Mouse (Mus musculus) limb, embryonic 14.5 days (tissue): Measurements from ENCODE around the gene Rnf216. TPM values are rescaled to one million over a fixed set of nuclear protein-coding genes. Genes with fewer than 3 reads are reported as not detected.

Experiments used
- ATAC-seq: fragments of 200-750 bp; cut with Nextera tagmentation; 2 replicates; pipeline ENCODE4 v1.8.0; 2017; ENCODE audit warnings: low read depth, moderate number of reproducible peaks, moderate TSS enrichment; ENCODE audit not compliant: low FRiP score
- DNase-seq: peaks from one replicate; pipeline ENCODE4 v3.0.0-alpha.2; 2015; ENCODE audit warnings: low spot score
- H3K27ac ChIP-seq: fragments of 300-500 bp; sonication (generic); replicated peaks from 2 replicates; pipeline ENCODE4 v1.5.1; 2014; ENCODE audit warnings: low read depth, mild to moderate bottlenecking, low read length, moderate library complexity, mixed read lengths
- H3K27me3 ChIP-seq: fragments of 300-500 bp; sonication (generic); 2 replicates; pipeline ENCODE4 v1.6.1; 2014; ENCODE audit warnings: low read length, mixed read lengths; ENCODE audit not compliant: control insufficient read depth, insufficient read depth
- H3K36me3 ChIP-seq: fragments of 300-500 bp; sonication (generic); 2 replicates; pipeline ENCODE4 v1.6.1; 2014; ENCODE audit warnings: mild to moderate bottlenecking, low read length, moderate library complexity, mixed read lengths; ENCODE audit not compliant: control insufficient read depth, insufficient read depth
- H3K4me1 ChIP-seq: fragments of 300-500 bp; sonication (generic); 2 replicates; pipeline ENCODE4 v1.6.1; 2014; ENCODE audit warnings: antibody characterized with exemption, low read length, mixed read lengths; ENCODE audit not compliant: control insufficient read depth, insufficient read depth
- H3K4me2 ChIP-seq: fragments of 300-500 bp; sonication (generic); replicated peaks from 2 replicates; pipeline ENCODE4 v1.6.1; 2014; ENCODE audit warnings: low read depth, mild to moderate bottlenecking, low read length, moderate library complexity; ENCODE audit not compliant: severe bottlenecking
- H3K4me3 ChIP-seq: fragments of 300-500 bp; sonication (generic); replicated peaks from 2 replicates; pipeline ENCODE4 v1.5.1; 2014; ENCODE audit warnings: low read length
- H3K9ac ChIP-seq: fragments of 300-500 bp; sonication (generic); 2 replicates; pipeline ENCODE4 v1.6.1; 2014; ENCODE audit warnings: mild to moderate bottlenecking, low read depth, low read length, moderate library complexity; ENCODE audit not compliant: severe bottlenecking
- H3K9me3 ChIP-seq: fragments of 300-500 bp; sonication (generic); 2 replicates; pipeline ENCODE4 v1.6.1; 2016; ENCODE audit warnings: low read length; ENCODE audit not compliant: control insufficient read depth
- POLR2A ChIP-seq: fragments of 200-500 bp; IDR thresholded peaks from 2 replicates; pipeline ENCODE4 v1.8.0; 2012; ENCODE audit warnings: inconsistent platforms, mild to moderate bottlenecking, moderate library complexity, borderline replicate concordance; ENCODE audit not compliant: insufficient read depth, insufficient read length; ENCODE audit errors: extremely low read depth
- WGBS: fragments of 180-500 bp; shearing (Covaris S2); extraction: QIAGEN DNeasy Blood & Tissue Kit; methylation state at CpG from one replicate; pipeline ENCODE4 v1.1.7; 2014; 5-methylcytosine and 5-hydroxymethylcytosine counted together
- polyA plus RNA-seq, 2 experiments: library from polyadenylated mRNA; depleted of rRNA in 1 of 2; stranded (reverse) in 1 of 2; unstranded in 1 of 2; fragments of >200 nt; fragmentation: Nextera tagmentation in 1 of 2; extraction: Ambion mirVana in 1 of 2; gene quantifications; 2 replicates each; pipeline versions ENCODE4 v1.2.1 to v1.2.3; 2012 to 2014

Gene Rnf216
- polyA plus RNA-seq, 2 experiments: 34.2 to 41.5 TPM

DNA sequence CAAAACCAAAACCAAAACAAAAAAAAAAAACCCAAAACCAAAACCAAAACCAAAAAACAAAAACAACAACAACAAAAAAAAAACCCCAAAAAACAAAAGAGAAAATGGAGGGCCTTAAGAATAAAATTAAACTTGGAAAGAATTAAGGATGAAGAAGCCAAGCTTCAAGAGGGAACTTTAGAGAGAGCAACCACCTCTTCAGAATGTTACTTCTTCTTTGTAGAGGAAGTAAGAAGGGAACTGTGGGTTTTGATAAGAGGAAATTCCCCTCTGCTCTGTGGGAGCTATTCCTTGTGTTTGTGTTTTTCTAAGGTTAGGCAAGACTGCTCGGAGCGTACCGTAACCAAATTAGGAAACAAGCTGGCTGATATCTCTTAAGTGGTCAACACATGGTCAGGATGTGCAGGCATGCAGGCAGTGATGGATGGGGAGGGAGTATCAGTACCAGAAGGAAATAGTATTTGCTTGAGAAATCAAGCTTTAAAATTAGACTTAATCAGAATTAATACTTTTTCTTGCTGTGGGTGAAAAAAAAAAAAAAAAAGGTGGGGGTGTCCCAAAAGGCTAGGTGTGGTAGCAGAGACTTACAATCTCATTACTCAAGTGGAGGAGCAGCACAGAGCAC is 57.2 kb downstream of the Rnf216 start:
- H3K27me3 ChIP-seq: no peaks in the 10 kb centered on the region
- H3K4me1 ChIP-seq: no peaks in the 10 kb centered on the region
- TF ChIP-seq POLR2A: no peak
- peaks cover 25% of the 10 kb centered on the region for H3K36me3 ChIP-seq
- H3K27ac ChIP-seq: no peak overlapping the region
- H3K9ac ChIP-seq: no peak overlapping the region
- H3K9me3 ChIP-seq: no peaks in the 10 kb centered on the region
- 73% methylated on average over 3 of the region's 3 CpGs for WGBS
- ATAC-seq: no peak
- H3K4me3 ChIP-seq: no peak overlapping the region
- no peak overlapping the region for H3K4me2 ChIP-seq
- DNase-seq: no peak

DNA sequence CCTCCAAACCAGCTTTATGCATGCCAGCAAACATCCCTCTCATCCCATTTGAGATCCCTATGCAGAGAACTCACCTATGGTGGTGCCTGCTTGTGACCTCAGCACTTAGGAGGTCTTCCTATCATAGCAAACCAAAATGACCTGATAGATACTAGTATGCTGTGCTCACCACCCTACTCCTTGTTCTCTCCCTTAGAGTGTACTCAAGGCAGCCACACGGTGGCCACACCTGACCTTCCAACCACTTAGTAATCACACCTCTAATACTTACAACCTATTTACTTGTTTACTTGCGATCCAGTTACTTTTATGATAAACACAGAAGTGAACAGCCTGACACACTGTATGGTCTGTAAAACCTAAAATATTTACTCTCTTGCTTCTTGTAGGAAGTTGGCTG is 58.1 kb downstream of the Rnf216 start:
- H3K27ac ChIP-seq: no peak overlapping the region
- no peak for TF ChIP-seq POLR2A
- H3K36me3 ChIP-seq: peaks cover 19% of the 10 kb centered on the region
- no peak overlapping the region for H3K4me2 ChIP-seq
- no peak overlapping the region for H3K9ac ChIP-seq
- H3K9me3 ChIP-seq: no peaks in the 10 kb centered on the region
- H3K4me1 ChIP-seq: peaks cover 2% of the 10 kb centered on the region; the same call in 1 of the 2 replicates
- ATAC-seq: no peak
- DNase-seq: no peak
- H3K4me3 ChIP-seq: no peak overlapping the region
- 90% methylated on average over 2 of the region's 2 CpGs for WGBS
- no peaks in the 10 kb centered on the region for H3K27me3 ChIP-seq

DNA sequence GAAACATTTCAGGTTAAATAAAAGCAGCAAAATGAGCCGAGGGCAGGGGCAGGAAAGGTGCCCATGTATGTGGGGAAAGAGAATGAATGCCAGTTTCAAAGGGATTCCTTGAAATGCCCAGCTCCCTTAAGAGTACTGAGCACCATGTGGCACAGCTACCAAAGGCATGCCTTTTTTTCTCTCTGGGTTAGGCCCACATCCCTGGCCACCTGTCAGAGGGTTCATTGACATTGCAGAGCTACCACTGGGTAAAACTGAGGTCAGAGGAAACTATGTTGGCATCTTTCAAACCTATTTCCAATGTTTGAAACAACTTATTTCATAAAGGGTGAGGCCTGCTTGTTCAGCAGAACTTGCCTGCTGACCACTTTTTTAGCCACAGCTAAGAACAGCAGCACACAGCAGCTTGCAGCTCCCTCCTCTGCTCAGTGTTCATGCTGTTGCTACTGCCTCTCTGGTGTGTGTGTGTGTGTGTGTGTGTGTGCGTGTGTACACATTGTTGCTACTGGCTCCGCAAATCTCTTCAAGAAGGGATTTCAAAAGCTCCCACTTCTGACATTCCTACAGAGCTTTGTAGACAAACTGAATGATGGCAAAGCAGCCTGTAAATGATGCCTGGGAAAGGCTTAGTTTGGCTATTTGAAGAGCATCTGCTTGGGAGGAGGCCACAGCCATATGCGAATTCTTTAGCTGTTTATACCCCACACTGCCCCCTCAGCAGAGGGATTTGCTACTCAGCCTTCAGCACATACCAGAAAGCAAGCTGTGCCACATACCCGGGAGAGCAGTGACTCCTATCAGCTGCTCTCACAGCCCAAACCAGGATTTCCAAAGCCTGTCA is 59.4 kb downstream of the Rnf216 start:
- Histone ChIP-seq H3K9me3 (no peaks in the 10 kb centered on the region), H3K9ac (no peak overlapping the region), H3K27me3 (no peaks in the 10 kb centered on the region), H3K4me1 (peaks cover 2% of the 10 kb centered on the region; the same call in 1 of the 2 replicates), H3K4me3 (no peak overlapping the region), H3K27ac (no peak overlapping the region), H3K36me3 (peaks cover 19% of the 10 kb centered on the region), H3K4me2 (no peak overlapping the region)
- ATAC-seq (peak; percentile 83), DNase-seq (peak; percentile 49)
- 61% methylated on average over 5 of the region's 5 CpGs for WGBS
- no peak for TF ChIP-seq POLR2A

DNA sequence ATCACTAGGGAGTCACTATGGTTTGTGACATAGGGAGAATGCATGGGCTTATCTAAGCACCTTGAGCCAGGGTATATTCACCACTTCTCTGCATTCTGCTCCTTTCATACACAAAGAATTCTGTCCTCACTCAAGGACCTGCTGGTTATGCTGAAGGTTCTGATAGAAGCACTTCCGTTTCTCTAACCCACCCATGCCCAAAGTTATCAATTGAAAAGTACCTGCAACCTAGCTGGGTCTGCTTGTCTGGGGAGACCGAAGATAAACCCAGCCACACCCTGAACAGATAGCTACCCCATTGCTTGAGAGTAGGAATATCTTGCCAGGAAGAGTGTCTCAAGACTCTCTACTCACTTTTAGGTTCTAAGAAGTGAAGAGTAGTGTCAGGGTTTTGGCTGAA is 60.1 kb downstream of the Rnf216 start:
- Histone ChIP-seq H3K27ac (no peak overlapping the region), H3K36me3 (peaks cover 17% of the 10 kb centered on the region), H3K27me3 (no peaks in the 10 kb centered on the region), H3K4me1 (peaks cover 5% of the 10 kb centered on the region; the same call in 1 of the 2 replicates), H3K9me3 (no peaks in the 10 kb centered on the region), H3K9ac (no peak overlapping the region), H3K4me3 (no peak overlapping the region), H3K4me2 (no peak overlapping the region)
- DNase-seq (no peak), ATAC-seq (no peak)
- WGBS: 85% methylated on average over 2 of the region's 2 CpGs
- TF ChIP-seq POLR2A: no peak

DNA sequence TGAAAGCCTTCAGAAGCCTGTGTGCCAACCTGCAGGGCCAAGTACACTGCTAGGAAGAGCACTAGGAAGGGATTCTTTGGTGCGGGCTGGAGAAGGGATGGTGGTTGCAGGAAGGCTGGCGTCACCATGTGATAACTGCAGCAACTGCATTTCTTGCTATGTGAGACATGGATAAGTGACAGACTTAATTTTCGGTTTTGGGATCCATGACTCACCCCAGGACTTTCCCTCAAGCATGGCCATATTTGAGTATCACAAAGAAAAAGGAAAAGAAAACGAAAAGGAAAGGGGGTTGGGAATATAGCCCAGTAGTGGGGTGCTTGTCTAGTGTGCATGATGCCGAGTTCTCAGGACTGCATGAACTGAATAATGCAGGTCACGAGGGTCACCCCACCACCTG is 60.9 kb downstream of the Rnf216 start:
- 86% methylated on average over 6 of the region's 6 CpGs for WGBS
- no peak for ATAC-seq

More for the DNA sequence above, 60.9 kb downstream of the Rnf216 start:
- no peaks in the 10 kb centered on the region for H3K9me3 ChIP-seq
- H3K4me2 ChIP-seq: no peak overlapping the region
- H3K36me3 ChIP-seq: peaks cover 23% of the 10 kb centered on the region
- H3K4me3 ChIP-seq: no peak overlapping the region
- peaks cover 5% of the 10 kb centered on the region; the same call in 1 of the 2 replicates for H3K4me1 ChIP-seq
- H3K27me3 ChIP-seq: no peaks in the 10 kb centered on the region
- no peak for TF ChIP-seq POLR2A
- H3K27ac ChIP-seq: no peak overlapping the region
- DNase-seq: no peak
- no peak overlapping the region for H3K9ac ChIP-seq
